Mouse (Mus musculus) mature B cell (primary cell): ENCODE data around the gene Zfp185.

Experiments
- in situ Hi-C: fragments of 300-500 bp; cut with MboI; formaldehyde crosslinking; loops from 2 replicates; pipeline ENCODE4 v1.14.3; 2019

The Zfp185 gene

DNA sequence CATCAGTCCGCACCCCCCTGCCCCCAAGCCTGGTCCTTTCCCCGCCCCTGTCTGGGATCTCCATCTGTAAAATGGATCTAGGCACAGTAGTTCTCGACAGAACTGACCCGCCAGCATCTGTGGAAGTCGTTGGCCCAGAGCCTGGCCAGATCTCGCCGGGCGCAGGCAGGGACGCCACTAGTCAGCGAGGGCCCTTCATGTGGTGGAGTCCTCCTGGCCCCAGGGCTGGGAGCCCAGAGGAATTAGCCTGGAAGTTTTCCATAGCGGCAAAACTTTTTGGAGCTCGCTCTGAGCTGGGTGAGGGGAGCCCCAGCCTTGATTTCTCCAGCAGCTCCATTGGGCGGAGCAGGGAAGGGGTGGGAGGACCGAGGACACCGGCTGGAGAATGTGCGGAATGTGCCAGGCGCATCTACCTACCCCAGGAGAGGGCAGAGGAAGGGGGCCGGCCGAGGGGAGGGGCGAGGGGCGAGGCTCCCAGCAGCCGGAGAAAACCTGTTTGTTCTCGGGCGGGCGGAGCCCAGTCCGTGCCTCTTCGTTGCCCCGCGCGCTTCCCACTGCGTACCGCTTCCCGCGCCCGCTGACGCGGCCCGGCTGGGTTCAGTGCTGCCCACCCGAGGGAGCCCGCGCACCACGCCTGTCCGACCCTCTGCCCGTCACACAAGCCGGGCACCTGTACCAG, at the start of gene Zfp185:
Gene Zfp185, plus strand, starts transcription at position 499 of the 679 bp plus-strand sequence.
- in situ Hi-C loops, result no loop called here

DNA sequence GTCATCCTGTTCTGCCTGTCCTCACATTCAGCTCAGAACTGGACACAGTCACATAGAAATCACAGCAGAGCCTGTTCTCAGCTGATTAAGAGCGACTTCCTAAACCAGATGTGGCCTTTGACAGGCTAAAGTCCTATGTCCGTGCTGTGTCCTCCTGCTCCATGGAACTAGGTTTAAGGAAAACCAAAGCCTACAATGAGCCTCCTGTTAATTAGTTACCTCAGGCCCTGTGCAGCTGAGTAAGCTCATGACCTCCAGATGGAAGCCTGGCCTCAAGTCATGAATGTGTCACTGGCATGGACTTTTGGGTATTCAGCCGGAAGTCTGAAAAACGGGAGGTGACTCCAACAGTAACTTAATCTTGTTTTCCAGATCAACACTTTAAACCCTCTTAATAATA, 33.7 kb upstream of the Zfp185 start:
- in situ Hi-C loops, result no loop called here

- in situ Hi-C loops, result no loop called here
Measured at GRCm38 (mm10) chrX:72956486-72956885, 30.7 kb upstream of the Zfp185 start.

GRCm38 (mm10) chrX:72960431-72960830, 26.7 kb upstream of the Zfp185 start:
- in situ Hi-C loops, result no loop called here

GRCm38 (mm10) chrX:72961511-72961910, 25.6 kb upstream of the Zfp185 start:
- in situ Hi-C loops, result no loop called here

DNA sequence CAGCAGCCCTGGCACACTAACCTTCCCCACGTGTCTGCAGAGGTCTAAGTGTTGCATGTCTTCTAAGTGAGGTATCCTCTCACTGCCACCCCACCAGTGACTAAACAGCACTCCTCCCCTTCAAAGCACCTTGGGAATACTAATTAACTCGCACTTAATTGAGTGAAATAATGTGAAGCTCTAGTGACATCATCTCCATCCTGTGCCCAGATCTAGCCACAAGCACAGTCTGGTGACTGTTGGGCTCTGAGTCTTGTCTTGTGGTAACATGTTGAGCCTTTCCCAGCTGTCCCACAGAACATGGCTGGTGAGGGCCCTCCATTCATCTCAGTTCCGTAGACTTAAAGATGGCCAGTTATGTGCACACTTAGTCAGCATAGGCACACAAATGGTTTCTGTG, 24.4 kb upstream of the Zfp185 start:
- in situ Hi-C loops, result no loop called here

- in situ Hi-C loops, result no loop called here
Measured at GRCm38 (mm10) chrX:72982831-72983230, 4.3 kb upstream of the Zfp185 start.

DNA sequence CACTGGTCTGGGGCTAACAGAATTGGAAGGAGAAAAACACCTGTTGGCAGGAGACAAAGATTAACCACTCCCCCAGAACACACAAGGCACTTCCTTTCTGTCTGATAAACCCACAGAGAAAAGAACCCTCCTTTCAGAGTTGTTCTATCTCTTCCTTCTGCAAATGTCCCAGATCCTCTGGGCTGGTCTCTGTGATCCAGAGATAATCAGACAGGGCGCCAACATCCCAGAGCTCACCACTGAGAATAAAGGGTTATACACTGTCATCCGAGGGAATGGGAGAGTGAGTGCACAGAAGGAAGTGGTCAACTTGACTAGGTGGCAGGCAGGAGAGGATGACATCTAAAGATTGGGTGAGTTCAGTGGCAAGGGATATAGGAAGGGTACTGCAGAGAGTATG, 1.5 kb upstream of the Zfp185 start:
- in situ Hi-C loops, result no loop called here

- in situ Hi-C loops, result no loop called here
Measured at GRCm38 (mm10) chrX:72987520-72987905, 374 bp downstream of the Zfp185 start.

GRCm38 (mm10) chrX:72988431-72988830, 1.3 kb downstream of the Zfp185 start:
- in situ Hi-C loops, result no loop called here

DNA sequence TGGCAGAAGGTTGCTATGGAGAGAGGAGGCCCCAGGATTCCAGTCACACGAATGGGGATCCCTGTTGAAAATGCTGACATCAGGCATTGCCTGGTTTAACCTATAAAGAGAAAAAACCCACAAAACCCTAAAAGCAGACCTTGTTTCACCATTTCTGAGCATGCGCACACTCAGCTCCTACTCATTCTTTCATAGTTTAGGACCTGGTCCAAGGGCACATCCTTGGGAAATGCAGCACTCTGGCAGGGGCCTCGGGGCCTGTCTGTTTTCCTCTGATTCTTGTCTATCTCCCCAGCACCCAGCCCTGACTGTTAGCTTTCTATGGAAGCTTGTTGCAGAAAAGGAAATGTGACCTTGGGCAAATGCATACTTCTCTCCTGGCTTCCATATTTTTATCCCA, 3.4 kb downstream of the Zfp185 start:
- in situ Hi-C loops, result no loop called here

- in situ Hi-C loops, result no loop called here
Measured at GRCm38 (mm10) chrX:72992291-72992919, 5.3 kb downstream of the Zfp185 start.

DNA sequence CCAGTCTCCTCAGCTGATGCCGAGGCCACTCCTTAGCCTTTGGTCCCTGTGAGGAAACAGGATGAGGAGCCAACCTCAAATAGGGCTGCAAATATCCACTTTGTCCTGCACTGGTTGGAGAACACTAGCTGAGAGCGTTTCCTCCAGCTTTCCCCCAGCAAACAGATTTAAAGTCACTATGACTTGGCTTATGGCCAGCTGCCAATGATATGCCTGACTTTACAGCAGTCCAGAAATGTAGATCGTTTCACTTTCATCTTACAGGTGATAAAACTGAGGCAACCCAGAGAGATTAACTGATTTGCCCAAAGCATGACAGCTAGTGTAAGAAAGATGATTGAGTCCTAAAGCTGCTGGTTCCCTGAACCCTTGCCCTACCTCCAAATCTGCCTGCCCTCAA, 8.4 kb downstream of the Zfp185 start:
- in situ Hi-C loops, result no loop called here

- in situ Hi-C loops, result no loop called here
Measured at GRCm38 (mm10) chrX:73003110-73003509, 16.0 kb downstream of the Zfp185 start.

DNA sequence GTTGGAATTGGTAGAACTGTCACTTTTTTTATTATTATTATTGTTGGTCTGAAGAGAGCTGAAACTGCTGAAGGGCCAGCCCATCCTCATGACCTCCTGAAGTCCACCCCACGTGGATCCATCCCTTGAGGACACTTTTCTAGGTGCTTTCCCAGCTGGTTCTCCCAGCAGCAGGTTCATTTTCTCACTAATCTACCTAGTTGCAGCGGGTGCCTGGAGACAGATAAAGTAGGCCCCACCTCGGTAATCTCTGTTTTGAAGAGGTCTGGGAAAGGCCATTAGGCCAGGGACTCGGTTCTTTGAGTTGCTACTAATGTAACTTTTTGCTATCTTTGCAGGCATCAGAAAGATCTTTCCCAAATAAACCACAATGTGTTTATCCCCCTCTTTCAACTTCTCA, 18.5 kb downstream of the Zfp185 start:
- in situ Hi-C loops, result no loop called here

DNA sequence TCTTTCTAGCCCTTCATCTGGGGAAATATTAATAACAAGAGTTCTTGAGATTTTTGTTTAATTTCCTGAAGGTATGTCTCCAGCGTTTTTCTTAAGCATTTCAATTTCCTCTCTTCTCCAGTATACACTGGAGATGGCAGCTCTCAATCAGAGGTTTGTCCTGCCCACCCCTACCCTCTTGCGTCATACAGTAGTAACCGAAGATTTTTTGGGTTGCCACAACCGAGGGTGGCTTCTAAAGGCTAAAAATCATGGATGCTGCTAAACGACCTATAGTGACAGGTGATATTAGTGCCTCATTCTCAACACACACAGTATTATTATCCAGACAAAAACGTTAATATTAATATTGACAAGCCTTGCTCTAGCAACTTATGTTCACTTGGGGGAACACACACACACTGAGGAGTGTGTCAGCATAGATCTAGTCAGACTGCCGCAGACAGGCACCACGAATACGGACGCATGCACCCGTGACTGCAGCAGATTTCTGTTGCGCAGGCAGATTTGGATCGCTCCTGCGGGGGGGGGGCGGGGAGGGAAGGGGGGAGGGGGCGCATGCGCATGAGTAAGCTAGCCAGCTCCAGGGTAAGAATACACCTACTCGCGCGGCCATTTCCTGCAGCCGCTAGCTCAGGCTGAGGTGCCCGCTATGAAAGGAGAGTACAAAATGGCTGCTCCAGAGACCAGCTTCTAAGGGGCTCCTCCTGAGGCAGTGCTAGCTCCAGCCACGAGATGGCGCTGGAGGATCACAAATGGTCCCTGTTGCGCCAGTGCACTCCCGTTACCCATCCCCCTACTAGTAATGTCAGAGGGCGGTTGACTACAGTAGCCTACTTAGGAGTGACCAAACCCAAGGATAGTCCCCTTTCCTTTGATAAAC, 20.7 kb downstream of the Zfp185 start:
- in situ Hi-C loops, result no loop called here

DNA sequence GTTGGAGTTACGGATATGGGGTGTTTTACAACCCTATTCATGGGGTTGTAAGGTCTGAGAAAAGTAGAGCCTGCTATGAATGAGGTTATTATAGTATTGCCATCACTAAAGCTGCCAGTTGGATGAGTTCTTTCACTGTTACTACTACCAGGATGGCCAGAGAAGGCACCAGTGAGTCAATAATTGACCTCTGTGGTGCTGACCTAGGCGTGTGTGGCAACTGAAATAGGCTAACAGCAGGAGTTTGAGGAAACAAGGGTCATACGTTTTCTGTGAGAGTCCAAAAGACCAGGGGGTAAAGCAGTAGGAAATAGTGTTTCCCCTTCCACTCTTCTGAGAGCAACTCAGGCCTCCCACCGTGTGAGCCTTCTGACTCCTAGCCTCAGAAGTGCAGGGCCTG, 25.7 kb downstream of the Zfp185 start:
- in situ Hi-C loops, result no loop called here

- in situ Hi-C loops, result loop anchor here (25.0 kb wide), 1 partner anchor 625 kb away; the partner anchor contains the start of genes Pnck and Slc6a8
Measured at GRCm38 (mm10) chrX:73037003-73037402, 49.9 kb downstream of the Zfp185 start, which contains the start of gene Pnma5. Gene Pnma5, minus strand, starts transcription at chrX:73037103.

DNA sequence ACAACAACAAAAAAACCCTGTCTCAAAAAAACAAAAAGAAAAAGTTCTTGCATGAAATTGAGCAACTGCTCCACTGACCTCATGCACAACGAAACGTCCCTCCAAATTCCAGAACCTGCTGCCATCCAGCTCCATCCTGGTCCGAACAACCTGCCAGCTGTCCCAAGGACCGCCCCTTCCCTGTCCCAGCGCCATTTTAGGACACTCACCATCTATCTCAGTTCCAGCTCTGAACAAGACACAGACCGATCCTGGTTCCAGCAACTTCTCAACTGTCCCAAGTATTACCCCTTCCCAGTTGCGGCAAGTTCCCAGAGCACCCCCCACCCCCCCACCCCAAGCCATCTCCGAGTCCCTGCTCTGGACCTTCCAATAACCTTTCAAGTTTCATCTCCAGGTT, 51.7 kb downstream of the Zfp185 start:
- in situ Hi-C loops, result loop anchor here (25.0 kb wide), 1 partner anchor 623 kb away; the partner anchor contains the start of genes Pnck and Slc6a8

DNA sequence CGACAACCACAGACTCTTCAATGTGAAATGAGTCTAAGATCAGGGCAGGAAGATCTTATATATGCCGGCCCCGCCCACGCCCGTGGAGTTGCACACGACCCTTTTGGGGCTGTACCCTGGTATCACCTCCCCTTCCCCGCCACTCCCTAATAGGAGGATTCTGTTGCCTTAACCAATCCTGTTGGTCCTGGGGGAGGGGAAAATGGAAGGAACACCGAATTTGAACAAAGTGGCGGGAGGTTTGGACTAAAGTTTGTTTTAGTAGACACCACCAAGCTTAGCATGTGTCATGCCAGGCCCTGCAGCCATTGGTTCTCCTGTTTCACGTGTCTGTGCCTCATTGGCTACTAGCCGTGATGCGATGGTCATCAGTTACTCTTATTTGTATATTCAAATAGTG, 52.5 kb downstream of the Zfp185 start:
- in situ Hi-C loops, result loop anchor here (25.0 kb wide), 1 partner anchor 623 kb away; the partner anchor contains the start of genes Pnck and Slc6a8

- in situ Hi-C loops, result no loop called here
Measured at GRCm38 (mm10) chrX:73053860-73054563, 66.9 kb downstream of the Zfp185 start.

- in situ Hi-C loops, result no loop called here
Measured at GRCm38 (mm10) chrX:73061528-73061927, 74.4 kb downstream of the Zfp185 start.
